Mouse (Mus musculus) cerebellum, adult 2 months (tissue): ENCODE results near the gene Igf1r. TPM values are rescaled to one million over a fixed set of nuclear protein-coding genes. Genes with fewer than 3 reads are reported as not detected.

ENCODE experiments used
- DNase-seq, 2 experiments: peaks; one replicate each; pipeline ENCODE4 v3.0.0; 2021
- H3K27ac ChIP-seq: fragments of 200-500 bp; 2 replicates; pipeline ENCODE4 v1.5.1; 2012; ENCODE audit warnings: low read length, control low read depth, inconsistent platforms; ENCODE audit not compliant: insufficient read depth
- H3K27me3 ChIP-seq: fragments of 200-500 bp; 2 replicates; pipeline ENCODE4 v1.6.1; 2012; ENCODE audit warnings: inconsistent platforms, mild to moderate bottlenecking, low read length, moderate library complexity; ENCODE audit not compliant: control insufficient read depth, insufficient read depth
- H3K4me1 ChIP-seq: fragments of 200-500 bp; 2 replicates; pipeline ENCODE4 v1.6.1; 2011; ENCODE audit warnings: low read length; ENCODE audit not compliant: control insufficient read depth, insufficient read depth
- H3K4me3 ChIP-seq: fragments of 200-500 bp; replicated peaks from 2 replicates; pipeline ENCODE3; 2011; ENCODE audit warnings: mild to moderate bottlenecking, low read depth, low read length, control low read depth; ENCODE audit not compliant: insufficient read depth
- CTCF ChIP-seq: fragments of 200-500 bp; IDR thresholded peaks from 2 replicates; pipeline ENCODE4 v1.5.1; 2011; ENCODE audit warnings: low read depth, mild to moderate bottlenecking, control low read depth, low read length, moderate library complexity, borderline replicate concordance; ENCODE audit not compliant: insufficient read depth
- POLR2A ChIP-seq: fragments of 200-500 bp; IDR thresholded peaks from 2 replicates; pipeline ENCODE4 v1.6.1; 2011; ENCODE audit warnings: low read length, control low read depth, borderline replicate concordance; ENCODE audit not compliant: insufficient read depth
- WGBS: fragments of 180-500 bp; shearing (Covaris S2); methylation state at CpG from one replicate; pipeline ENCODE4 v1.1.7; 2018; 5-methylcytosine and 5-hydroxymethylcytosine counted together
- polyA plus RNA-seq: library from polyadenylated mRNA; depleted of rRNA; stranded (reverse); fragments of >200 nt; gene quantifications from 2 replicates; pipeline ENCODE4 v1.2.3, GENCODE M21; 2012

Gene Igf1r
- polyA plus RNA-seq, 1 experiment, result 20.5 TPM

DNA sequence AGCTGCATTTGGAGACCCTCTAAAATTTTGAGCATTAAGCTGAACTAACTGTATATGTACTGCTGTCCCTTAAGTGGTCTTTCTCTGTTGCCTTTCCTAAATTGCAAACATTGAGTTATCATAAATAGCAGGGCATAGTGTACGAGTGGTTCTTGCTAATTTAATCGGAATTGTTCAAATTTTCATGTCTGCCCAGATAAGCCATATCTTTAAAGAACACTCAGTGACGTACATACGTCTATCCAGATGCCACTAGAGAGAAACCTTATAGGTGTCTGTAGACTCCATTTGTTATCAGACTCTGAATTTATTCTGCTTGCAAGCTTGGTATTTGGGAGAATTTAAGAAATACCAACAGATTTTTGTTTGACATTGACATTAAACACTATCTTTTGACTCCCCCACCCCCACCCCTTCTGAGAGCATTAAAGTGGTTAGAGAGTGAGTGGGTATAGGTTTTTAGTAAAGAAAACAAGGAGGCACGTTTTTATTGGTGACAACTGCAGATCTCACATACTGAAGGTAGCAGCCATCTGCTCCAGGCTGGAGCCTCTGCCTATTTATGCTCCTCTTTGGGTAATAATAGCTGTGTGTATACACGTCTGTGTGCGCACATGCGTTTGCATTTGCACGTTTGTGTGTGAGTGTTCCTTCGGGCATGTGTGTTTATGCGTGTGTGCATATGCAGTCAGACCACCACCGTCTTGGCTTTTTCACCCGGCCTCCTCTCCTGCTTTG lies 58.9 kb downstream of the Igf1r start:
- no peak for TF ChIP-seq CTCF
- no peak for TF ChIP-seq POLR2A
- no peak overlapping the region for H3K27ac ChIP-seq
- H3K27me3 ChIP-seq, result no peaks in the 10 kb centered on the region
- 74% methylated on average over 13 of the region's 13 CpGs for WGBS
- DNase-seq, result no peak
- H3K4me3 ChIP-seq, result no peak overlapping the region
- H3K4me1 ChIP-seq, result peaks cover 5% of the 10 kb centered on the region

DNA sequence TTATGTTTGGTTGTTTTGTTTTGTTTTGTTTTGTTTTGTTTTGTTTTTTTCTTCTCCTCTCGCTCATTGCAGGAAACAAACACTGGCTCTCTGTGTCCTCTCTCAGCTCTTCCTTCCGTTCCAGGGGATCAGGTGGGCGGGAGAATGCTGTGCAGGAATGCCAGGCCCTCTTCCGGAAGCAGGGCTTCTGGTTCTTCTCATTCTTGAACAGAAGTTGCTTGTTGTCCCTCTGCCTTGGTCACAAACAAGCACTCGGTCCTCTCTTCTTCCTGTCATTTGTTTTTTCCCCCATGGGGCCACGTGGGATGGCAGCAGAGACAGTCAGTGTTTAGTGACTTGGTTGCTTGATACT lies 59.5 kb downstream of the Igf1r start:
- 33% methylated on average over 6 of the region's 6 CpGs for WGBS
- no peak overlapping the region for H3K27ac ChIP-seq
- no peaks in the 10 kb centered on the region for H3K27me3 ChIP-seq
- H3K4me1 ChIP-seq, result peaks cover 5% of the 10 kb centered on the region
- TF ChIP-seq CTCF (no peak), POLR2A (no peak)
- no peak overlapping the region for H3K4me3 ChIP-seq
- peak in 1 of 2 experiments; percentile 20 for DNase-seq

DNA sequence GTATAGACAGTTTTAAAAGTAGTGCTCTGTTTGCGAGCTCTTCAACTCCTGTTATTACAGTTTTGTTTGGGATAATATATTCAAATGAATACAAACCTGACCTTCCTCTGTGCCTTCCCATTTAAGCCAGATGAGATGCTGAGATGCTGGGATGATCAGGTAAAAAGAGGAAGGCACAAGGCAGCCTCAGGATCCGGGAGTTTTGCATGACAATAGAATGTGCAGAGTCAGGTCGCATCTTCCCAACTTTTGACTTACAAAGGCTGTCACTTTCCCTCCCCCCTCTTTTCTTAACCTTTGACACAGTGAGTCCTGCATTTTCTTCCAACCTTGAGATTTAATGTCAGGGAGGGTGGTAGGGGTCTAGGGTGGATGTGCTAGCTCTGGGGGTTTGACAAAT lies 61.9 kb downstream of the Igf1r start:
- Histone ChIP-seq H3K27me3 (no peaks in the 10 kb centered on the region), H3K27ac (no peak overlapping the region), H3K4me1 (peaks cover 5% of the 10 kb centered on the region), H3K4me3 (no peak overlapping the region)
- TF ChIP-seq CTCF (no peak), POLR2A (no peak)
- 85% methylated on average over 3 of the region's 3 CpGs for WGBS
- no peak for DNase-seq

DNA sequence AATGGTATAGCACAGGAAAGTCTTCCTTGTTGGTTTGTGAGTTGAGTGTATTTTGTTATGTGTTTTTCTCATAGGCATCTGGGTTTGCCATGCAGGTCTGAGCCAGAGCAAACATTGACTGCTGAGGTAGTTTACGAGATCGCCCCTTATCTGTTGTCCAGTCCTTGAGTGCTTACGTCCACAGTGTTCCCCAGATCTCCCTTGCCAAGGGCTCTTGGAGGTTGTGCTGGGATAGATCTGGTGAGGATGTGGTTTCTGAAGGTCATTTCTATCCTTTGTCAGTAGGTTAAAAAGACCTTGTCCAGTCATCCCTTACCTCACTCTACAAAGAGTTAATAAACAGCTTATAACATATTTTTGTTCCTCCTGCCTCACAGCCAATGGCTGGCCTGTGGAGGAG lies 62.8 kb downstream of the Igf1r start:
- no peak for DNase-seq
- Histone ChIP-seq H3K27ac (no peak overlapping the region), H3K4me3 (no peak overlapping the region), H3K4me1 (no peaks in the 10 kb centered on the region; the same call in none of the 2 replicates), H3K27me3 (no peaks in the 10 kb centered on the region)
- 98% methylated on average over 3 of the region's 3 CpGs for WGBS
- TF ChIP-seq CTCF (no peak), POLR2A (no peak)

DNA sequence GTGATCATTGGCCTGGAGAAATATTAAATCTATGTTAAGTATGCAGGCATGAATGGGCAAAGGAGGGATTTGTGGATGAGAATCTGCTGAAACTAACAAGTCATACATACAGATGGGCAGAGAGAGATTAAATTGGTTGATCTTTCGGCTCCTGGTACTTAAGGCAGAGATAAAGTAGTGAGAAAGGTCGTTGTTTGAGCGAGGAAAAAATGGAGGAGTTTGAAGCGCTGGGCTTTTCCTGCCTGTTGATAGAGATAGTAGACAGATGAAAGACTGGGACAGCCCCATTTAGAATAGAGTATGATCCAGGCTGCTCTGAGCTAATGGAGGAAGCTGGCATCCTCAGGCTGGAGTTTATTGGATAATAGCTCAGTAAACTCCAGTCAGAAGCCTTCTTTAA lies 65.4 kb downstream of the Igf1r start:
- no peak overlapping the region for H3K4me3 ChIP-seq
- 91% methylated on average over 4 of the region's 4 CpGs for WGBS
- no peak overlapping the region for H3K27ac ChIP-seq
- H3K4me1 ChIP-seq, result no peaks in the 10 kb centered on the region; the same call in 1 of the 2 replicates
- no peaks in the 10 kb centered on the region for H3K27me3 ChIP-seq
- TF ChIP-seq CTCF (no peak), POLR2A (no peak)
- DNase-seq, result no peak

DNA sequence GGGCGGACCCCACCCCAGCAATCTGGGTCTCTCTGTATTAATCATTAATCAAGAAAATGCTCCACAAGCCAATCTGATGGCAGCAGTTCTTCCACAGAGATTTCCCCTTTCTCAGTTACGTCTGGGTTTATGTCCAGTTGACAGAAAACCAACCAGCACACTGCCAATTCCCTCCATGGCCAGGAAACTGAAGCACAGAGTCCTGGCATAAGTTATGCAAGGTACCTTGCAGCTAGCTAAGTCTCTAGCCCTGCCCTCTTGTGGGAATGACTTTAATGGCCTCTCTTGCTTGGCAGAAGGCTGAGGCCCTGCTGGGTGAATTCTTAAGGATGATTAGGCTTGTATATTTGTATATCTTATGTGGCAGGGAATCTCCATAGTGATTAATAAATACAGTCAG lies 67.9 kb downstream of the Igf1r start:
- H3K27ac ChIP-seq, result no peak overlapping the region
- TF ChIP-seq POLR2A (no peak), CTCF (no peak)
- 52% methylated on average over 2 of the region's 2 CpGs for WGBS
- no peak overlapping the region for H3K4me3 ChIP-seq
- no peaks in the 10 kb centered on the region for H3K4me1 ChIP-seq
- H3K27me3 ChIP-seq, result no peaks in the 10 kb centered on the region
- DNase-seq, result peak in 1 of 2 experiments; percentile 24

GRCm38 (mm10) chr7:68021741-68022140 lies 69.1 kb downstream of the Igf1r start:
- Histone ChIP-seq H3K27ac (no peak overlapping the region), H3K4me3 (no peak overlapping the region), H3K4me1 (no peaks in the 10 kb centered on the region), H3K27me3 (no peaks in the 10 kb centered on the region)
- no peak for DNase-seq
- no peak for TF ChIP-seq POLR2A
- no peak for TF ChIP-seq CTCF
- 65% methylated on average over 2 of the region's 2 CpGs for WGBS

GRCm38 (mm10) chr7:68022188-68022587 lies 69.6 kb downstream of the Igf1r start:
- DNase-seq, result no peak
- Histone ChIP-seq H3K4me3 (no peak overlapping the region), H3K27me3 (no peaks in the 10 kb centered on the region), H3K27ac (no peak overlapping the region), H3K4me1 (no peaks in the 10 kb centered on the region)
- no peak for TF ChIP-seq CTCF
- no peak for TF ChIP-seq POLR2A
- WGBS, result 83% methylated on average over 6 of the region's 6 CpGs
